ENCODE assay signal across 19 mouse cellular contexts in the genomic region with DNA sequence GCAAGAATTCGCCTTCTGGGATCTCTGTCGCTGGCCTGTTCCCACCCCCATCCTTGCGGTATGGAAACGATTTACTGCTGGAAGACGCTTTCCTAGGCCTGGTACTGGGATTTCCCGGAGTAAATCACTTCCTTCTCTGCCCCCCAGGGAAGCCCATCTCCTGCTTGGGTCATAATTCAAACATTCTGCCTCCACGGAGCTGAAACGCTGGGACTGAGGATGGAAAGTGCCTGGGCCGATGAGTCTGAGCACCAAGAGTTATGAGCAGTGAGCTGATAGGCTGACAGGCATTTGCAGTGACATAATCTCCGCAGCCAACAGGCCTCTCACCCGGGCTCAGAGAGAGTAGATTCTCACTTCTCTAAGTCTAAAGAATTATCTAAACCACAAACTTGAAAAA. TPM values are rescaled to one million over a fixed set of nuclear protein-coding genes. Genes with fewer than 3 reads are reported as not detected.
DNase-seq lines count a peak whose midpoint lies in the region; ATAC-seq lines count a peak whose summit lies in the region.
"Had no signal": no experiment of that assay in that cellular context is flagged by ENCODE, and none has a peak within 500 bp of the region (broad histone marks: within the 10 kb centered on the region; RNA-seq: fewer than 3 reads in every experiment).

No protein-coding gene starts in this region.

- H3K27ac ChIP-seq in hindbrain, embryonic 10.5 days, result peak overlapping the region; percentile 64; the same call in 1 of the 2 replicates
- no peak overlapping the region for H3K27ac ChIP-seq in hindbrain, embryonic 11.5 days (ENCODE audit: low read depth, low read length)
- peak overlapping the region; percentile 78 for H3K27ac ChIP-seq in embryonic facial prominence, embryonic 15.5 days (replicated peaks)
- peak overlapping the region; percentile 69 for H3K27ac ChIP-seq in limb, embryonic 15.5 days
- H3K27ac ChIP-seq: hindbrain, embryonic 15.5 days; left cerebral cortex, adult 2 months; liver, embryonic 12.5 days had no signal

- no peaks in the 10 kb centered on the region for H3K9me3 ChIP-seq in hindbrain, embryonic 10.5 days
- no peaks in the 10 kb centered on the region for H3K9me3 ChIP-seq in hindbrain, embryonic 11.5 days (ENCODE audit: control insufficient read depth, low read length)
- H3K9me3 ChIP-seq in embryonic facial prominence, embryonic 15.5 days (replicated peaks), result no peaks in the 10 kb centered on the region
- H3K9me3 ChIP-seq in limb, embryonic 15.5 days, result no peaks in the 10 kb centered on the region
- H3K9me3 ChIP-seq: hindbrain, embryonic 15.5 days; liver, embryonic 12.5 days had no signal

- H3K36me3 ChIP-seq in hindbrain, embryonic 10.5 days, result no peaks in the 10 kb centered on the region
- H3K36me3 ChIP-seq in hindbrain, embryonic 11.5 days (ENCODE audit: control insufficient read depth, insufficient read depth, low read length), result no peaks in the 10 kb centered on the region
- H3K36me3 ChIP-seq in embryonic facial prominence, embryonic 15.5 days, result no peaks in the 10 kb centered on the region
- no peaks in the 10 kb centered on the region for H3K36me3 ChIP-seq in limb, embryonic 15.5 days
- H3K36me3 ChIP-seq: hindbrain, embryonic 15.5 days; liver, embryonic 12.5 days had no signal

- 56% methylated on average over 11 of the region's 11 CpGs for WGBS in hindbrain, embryonic 10.5 days
- 57% methylated on average over 11 of the region's 11 CpGs for WGBS in hindbrain, embryonic 11.5 days
- WGBS in embryonic facial prominence, embryonic 15.5 days, result 13% methylated on average over 11 of the region's 11 CpGs
- WGBS in limb, embryonic 15.5 days, result 8% methylated on average over 11 of the region's 11 CpGs

- H3K9ac ChIP-seq in hindbrain, embryonic 11.5 days (ENCODE audit: low read depth, low read length), result no peak overlapping the region
- H3K9ac ChIP-seq in embryonic facial prominence, embryonic 15.5 days, result no peak overlapping the region
- no peak overlapping the region for H3K9ac ChIP-seq in limb, embryonic 15.5 days
- H3K9ac ChIP-seq: hindbrain, embryonic 15.5 days; liver, embryonic 12.5 days had no signal

- no peak overlapping the region for H3K4me3 ChIP-seq in hindbrain, embryonic 10.5 days
- H3K4me3 ChIP-seq in hindbrain, embryonic 11.5 days (ENCODE audit: low read depth, low read length), result no peak overlapping the region
- no peak overlapping the region for H3K4me3 ChIP-seq in embryonic facial prominence, embryonic 15.5 days (replicated peaks)
- H3K4me3 ChIP-seq in limb, embryonic 15.5 days, result no peak overlapping the region
- H3K4me3 ChIP-seq: hindbrain, embryonic 15.5 days; left cerebral cortex, adult 2 months; liver, embryonic 12.5 days had no signal

- peak; percentile 11 for DNase-seq in hindbrain, embryonic 10.5 days (ENCODE audit: low spot score)
- no peak for DNase-seq in hindbrain, embryonic 11.5 days (ENCODE audit: low spot score)
- DNase-seq in embryo, embryonic 10.5 days (ENCODE audit: low spot score), result peak; percentile 64
- DNase-seq in adrenal gland, adult 18-20 months (ENCODE audit: low spot score in 2 of 2), result no peak
- no peak for DNase-seq in adrenal gland, postnatal 4 days (ENCODE audit: low spot score in 2 of 2)
- DNase-seq: adrenal gland, adult 8-10 months; cerebellum, adult 2 months; gastrocnemius, postnatal 14 days; heart, postnatal 10 days; kidney, adult 9 months; thymus, postnatal 36 days had no signal

- H3K27me3 ChIP-seq in hindbrain, embryonic 10.5 days (ENCODE audit: insufficient read depth, poor library complexity, severe bottlenecking), result no peaks in the 10 kb centered on the region
- H3K27me3 ChIP-seq in hindbrain, embryonic 11.5 days (ENCODE audit: control insufficient read depth, insufficient read depth, low read length), result no peaks in the 10 kb centered on the region
- H3K27me3 ChIP-seq in embryonic facial prominence, embryonic 15.5 days, result no peaks in the 10 kb centered on the region
- H3K27me3 ChIP-seq in limb, embryonic 15.5 days, result no peaks in the 10 kb centered on the region
- H3K27me3 ChIP-seq: hindbrain, embryonic 15.5 days; liver, embryonic 12.5 days had no signal

- ATAC-seq in hindbrain, embryonic 11.5 days (ENCODE audit: low FRiP score), result no peak
- ATAC-seq in embryonic facial prominence, embryonic 15.5 days (ENCODE audit: insufficient number of reproducible peaks, low FRiP score, low TSS enrichment, low read depth), result no peak
- ATAC-seq in limb, embryonic 15.5 days (ENCODE audit: insufficient number of reproducible peaks, low FRiP score, low TSS enrichment, low read depth), result no peak
- no peak for ATAC-seq in megakaryocyte, adult 5-6 weeks (ENCODE audit: poor library complexity, severe bottlenecking)
- ATAC-seq: forebrain, embryonic 14.5 days; liver, embryonic 12.5 days; lung, postnatal 0 days had no signal

- no peak overlapping the region for H3K4me2 ChIP-seq in hindbrain, embryonic 11.5 days (replicated peaks; ENCODE audit: low read depth, low read length)
- peak overlapping the region; percentile 12; the same call in 1 of the 2 replicates for H3K4me2 ChIP-seq in embryonic facial prominence, embryonic 15.5 days (replicated peaks)
- H3K4me2 ChIP-seq in limb, embryonic 15.5 days, result 0 out of 2 replicates have a peak overlapping the region, but pooled peaks have one; percentile 10
- H3K4me2 ChIP-seq: hindbrain, embryonic 15.5 days; liver, embryonic 12.5 days had no signal

- H3K4me1 ChIP-seq in hindbrain, embryonic 10.5 days (replicated peaks), result peaks cover 25% of the 10 kb centered on the region
- H3K4me1 ChIP-seq in hindbrain, embryonic 11.5 days (replicated peaks; ENCODE audit: control insufficient read depth, insufficient read depth, low read length), result no peaks in the 10 kb centered on the region
- peaks cover 53% of the 10 kb centered on the region for H3K4me1 ChIP-seq in embryonic facial prominence, embryonic 15.5 days
- peaks cover 28% of the 10 kb centered on the region for H3K4me1 ChIP-seq in limb, embryonic 15.5 days

RNA-seq across cellular contexts. Expression of gene Lactb, which starts 33.5 kb away (rescaled TPM):
- 8.6 and 9.4 TPM in 2 replicates for polyA plus RNA-seq in hindbrain, embryonic 10.5 days (2016; fragmentation: Nextera tagmentation; extraction: Ambion mirVana)
- polyA plus RNA-seq in hindbrain, embryonic 11.5 days (2014; fragmentation: Nextera tagmentation; extraction: Ambion mirVana), result 11.2 and 12.0 TPM in 2 replicates
- 8.5 and 9.1 TPM in 2 replicates for polyA plus RNA-seq in embryonic facial prominence, embryonic 15.5 days (2015; fragmentation: Nextera tagmentation; extraction: Ambion mirVana)
- 5.9 and 7.9 TPM in 2 replicates for polyA plus RNA-seq in limb, embryonic 15.5 days (2015; fragmentation: Nextera tagmentation; extraction: Ambion mirVana)
- total RNA-seq in megakaryocyte, adult 5-6 weeks (2015), result 52.5 and 58.1 TPM in 2 replicates
- 40.7 and 44.6 TPM in 2 replicates for total RNA-seq in megakaryocyte, adult 5-6 weeks (2017)
- 10 to 100 TPM; 15.4 to 20.0 TPM for total RNA-seq in adrenal gland, adult 18-20 months (2021)
- total RNA-seq in adrenal gland, postnatal 4 days (2021), result 10 to 100 TPM; 14.5 TPM

RNA-seq across cellular contexts. Expression of gene Tpm1, which starts 40.4 kb away (rescaled TPM):
- 293 and 315 TPM in 2 replicates for polyA plus RNA-seq in hindbrain, embryonic 10.5 days (2016; fragmentation: Nextera tagmentation; extraction: Ambion mirVana)
- polyA plus RNA-seq in hindbrain, embryonic 11.5 days (2014; fragmentation: Nextera tagmentation; extraction: Ambion mirVana), result 323 and 385 TPM in 2 replicates
- 870 and 880 TPM in 2 replicates for polyA plus RNA-seq in embryonic facial prominence, embryonic 15.5 days (2015; fragmentation: Nextera tagmentation; extraction: Ambion mirVana)
- 710 and 1,010 TPM in 2 replicates for polyA plus RNA-seq in limb, embryonic 15.5 days (2015; fragmentation: Nextera tagmentation; extraction: Ambion mirVana)
- total RNA-seq in megakaryocyte, adult 5-6 weeks (2015), result 27.3 and 27.9 TPM in 2 replicates
- total RNA-seq in megakaryocyte, adult 5-6 weeks (2017), result 34.1 and 39.8 TPM in 2 replicates
- 100 to 1,000 TPM; 158 to 306 TPM for total RNA-seq in adrenal gland, adult 18-20 months (2021)
- 100 to 1,000 TPM; 322 to 392 TPM for total RNA-seq in adrenal gland, postnatal 4 days (2021)

Comparison
In these comparisons a context has a peak if more than half of its experiments do, and no peak if none do; other contexts are left out.
1. DNase-seq: peak in hindbrain, embryonic 10.5 days (single experiment) and embryo, embryonic 10.5 days (single experiment); none in hindbrain, embryonic 11.5 days (single experiment), adrenal gland, adult 18-20 months (0 of 2) and adrenal gland, postnatal 4 days (0 of 2).